Mouse (Mus musculus) bone marrow macrophage, adult 2 months (primary cell): ENCODE data around the gene Dhx9.
A peak's percentile ranks its signal among the peaks of the same experiment; 100 is the strongest.

Source experiments
- CTCF ChIP-seq: IDR thresholded peaks from 2 replicates; pipeline ENCODE4 v1.5.1; 2012; ENCODE audit warnings: low read depth, mild to moderate bottlenecking, low read length, moderate library complexity
- POLR2A ChIP-seq: IDR thresholded peaks from 2 replicates; pipeline ENCODE4 v1.6.1; 2012; ENCODE audit warnings: mild to moderate bottlenecking, low read depth, low read length, borderline replicate concordance

GRCm38 (mm10) chr1:153501644-153502321 lies 14.3 kb upstream of the Dhx9 start:
- TF ChIP-seq CTCF (peak; percentile 31; the same call in 1 of the 2 replicates), POLR2A (no peak)
